Mouse (Mus musculus): ENCODE measurements at regions not wholly inside any gene's neighbourhood (a gene's known extent, or its start where the extent isn't known, plus 50 kb on each side); places are given as distances from the start of the nearest gene placed in this dataset.

- no peak for DNase-seq (ENCODE audit: low read depth, low spot score)
These were observed 123.5 kb upstream of the Bank1 start for GRCm38 (mm10) chr3:136449364-136449763.

- no peak for DNase-seq (ENCODE audit: low read depth, low spot score)
These were observed 118.7 kb upstream of the Bank1 start for GRCm38 (mm10) chr3:136444598-136444997.

- DNase-seq (ENCODE audit: low read depth, low spot score): no peak
These were observed 116.2 kb upstream of the Bank1 start for GRCm38 (mm10) chr3:136442099-136442498.

DNA sequence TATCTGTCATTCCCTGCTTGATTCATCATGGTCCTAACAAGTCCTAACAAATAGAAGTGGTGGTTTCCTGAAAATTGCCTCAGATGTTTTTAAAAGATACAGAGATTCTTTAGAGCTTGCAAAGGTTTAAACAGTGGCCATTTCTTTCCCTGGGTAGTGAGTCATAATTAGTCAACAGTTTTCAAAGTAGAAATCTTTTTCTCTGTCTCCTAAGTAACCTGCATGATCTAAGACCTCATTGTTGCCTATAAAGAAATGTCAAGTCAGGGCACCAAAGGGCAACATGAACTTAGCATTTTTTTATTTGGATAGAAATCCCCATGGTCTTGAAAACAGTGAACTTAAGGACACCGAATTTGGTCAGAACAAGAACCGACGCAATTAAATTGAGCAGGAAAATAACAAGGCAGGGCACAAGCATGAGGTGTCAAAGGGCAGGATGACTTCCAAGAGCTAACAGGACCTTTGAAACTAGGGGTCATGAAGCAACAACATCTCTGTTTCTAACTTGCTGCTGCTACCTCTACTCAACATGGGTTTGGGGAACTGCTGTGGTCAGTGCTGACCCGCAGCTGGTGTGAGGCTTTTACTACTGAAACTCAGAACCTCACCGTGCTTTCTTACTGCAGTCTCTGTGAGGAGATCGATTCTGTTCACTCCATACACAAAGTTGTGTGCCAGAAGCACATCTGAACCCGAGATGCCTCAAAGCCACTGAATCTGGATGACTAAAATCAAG lies 114.2 kb upstream of the Bank1 start:
- DNase-seq (ENCODE audit: low read depth, low spot score): no peak

DNA sequence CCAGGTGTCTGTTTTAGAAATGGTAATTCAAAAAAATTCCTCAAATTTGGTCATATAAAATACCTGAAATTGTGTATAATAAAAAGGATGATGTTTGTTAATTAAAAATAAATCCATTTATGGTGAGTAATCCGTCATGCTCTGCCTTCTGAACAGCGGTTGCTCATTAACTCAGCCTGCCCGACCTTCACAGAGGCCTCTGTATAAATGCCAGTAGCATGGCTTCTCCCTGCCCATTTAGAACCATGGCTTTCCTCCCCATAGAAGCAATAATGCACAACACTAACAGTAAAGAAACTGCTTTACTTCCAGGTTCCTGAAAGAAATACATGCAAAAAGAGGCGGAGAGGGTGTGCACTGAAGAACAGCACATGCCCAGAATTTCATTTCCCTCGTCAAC lies 113.5 kb upstream of the Bank1 start:
- DNase-seq (ENCODE audit: low read depth, low spot score): no peak

- no peak for DNase-seq (ENCODE audit: low read depth, low spot score)
These were observed 108.5 kb upstream of the Bank1 start for GRCm38 (mm10) chr3:136434407-136434806.

- DNase-seq (ENCODE audit: low read depth, low spot score): no peak
These were observed 106.2 kb upstream of the Bank1 start for GRCm38 (mm10) chr3:136432072-136432471.

DNA sequence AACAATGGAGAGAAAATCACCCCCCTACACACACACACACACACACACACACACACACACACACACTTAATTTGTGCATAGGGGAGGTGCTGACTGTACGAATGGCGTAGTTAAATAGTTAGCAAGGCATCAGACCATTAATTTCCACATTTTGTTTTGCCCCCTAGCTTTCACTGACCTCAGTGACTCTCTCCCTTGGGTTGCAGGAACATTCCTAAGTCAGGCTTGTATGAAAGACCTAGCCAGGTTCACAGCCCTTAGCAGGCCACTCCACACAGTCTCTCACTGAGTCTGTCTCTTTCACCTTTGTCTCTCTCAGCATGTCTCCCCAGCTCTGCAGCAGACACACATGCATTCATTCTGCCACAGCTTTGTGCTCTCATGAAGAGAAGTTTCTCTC lies 101.6 kb upstream of the Bank1 start:
- DNase-seq (ENCODE audit: low read depth, low spot score): no peak

- DNase-seq (ENCODE audit: low read depth, low spot score): no peak
These were observed 100.8 kb upstream of the Bank1 start for GRCm38 (mm10) chr3:136426539-136427194.

DNA sequence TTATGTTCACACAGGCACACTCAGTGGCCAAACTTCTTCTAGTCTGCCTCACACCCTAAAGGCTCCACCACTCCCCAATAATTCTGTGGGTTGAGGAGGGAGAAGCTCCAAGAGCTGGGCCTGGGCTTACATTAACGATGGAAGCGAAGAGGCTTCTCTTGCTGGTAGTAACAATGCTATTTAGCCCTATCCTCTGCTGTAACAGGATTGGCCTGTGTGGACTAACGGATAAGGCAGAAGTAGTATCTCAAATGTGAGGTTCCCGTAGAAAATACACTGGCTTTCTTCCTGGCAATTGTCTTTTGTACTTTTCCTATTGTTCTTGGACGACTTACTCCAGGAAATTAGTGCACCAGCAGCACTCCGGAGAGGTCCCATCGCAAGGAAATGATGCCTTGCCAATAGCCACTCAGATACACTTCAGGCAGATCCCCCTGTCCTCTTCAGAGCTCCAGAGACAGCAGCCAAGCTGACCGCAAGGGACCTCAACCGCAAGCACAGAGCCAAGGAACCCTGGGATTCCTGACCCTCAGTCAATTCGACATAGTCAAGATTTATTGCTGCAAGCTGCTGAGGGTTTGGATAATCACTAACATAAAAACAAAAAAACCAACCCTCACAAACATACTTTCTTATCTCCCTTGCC lies 96.2 kb upstream of the Bank1 start:
- DNase-seq (ENCODE audit: low read depth, low spot score): no peak

DNA sequence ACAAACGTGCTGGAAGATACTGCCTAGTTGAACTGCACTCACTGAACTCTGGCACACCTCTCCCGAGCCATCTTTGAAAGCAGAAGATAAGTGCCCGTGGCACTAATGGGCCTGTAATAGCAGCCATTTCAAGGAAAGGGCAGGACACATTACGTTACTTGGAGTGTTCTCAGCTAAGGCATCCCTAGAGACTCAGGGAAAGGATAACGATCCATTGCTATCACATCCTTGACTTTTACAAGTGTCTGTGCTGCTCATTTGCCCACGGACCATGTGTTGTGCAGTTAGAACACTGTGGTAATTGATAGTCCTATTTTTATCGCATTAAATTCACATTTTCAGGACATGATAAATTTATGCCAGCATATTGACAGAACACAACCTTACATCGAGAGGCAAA lies 79.7 kb upstream of the Bank1 start:
- no peak for DNase-seq (ENCODE audit: low read depth, low spot score)

DNA sequence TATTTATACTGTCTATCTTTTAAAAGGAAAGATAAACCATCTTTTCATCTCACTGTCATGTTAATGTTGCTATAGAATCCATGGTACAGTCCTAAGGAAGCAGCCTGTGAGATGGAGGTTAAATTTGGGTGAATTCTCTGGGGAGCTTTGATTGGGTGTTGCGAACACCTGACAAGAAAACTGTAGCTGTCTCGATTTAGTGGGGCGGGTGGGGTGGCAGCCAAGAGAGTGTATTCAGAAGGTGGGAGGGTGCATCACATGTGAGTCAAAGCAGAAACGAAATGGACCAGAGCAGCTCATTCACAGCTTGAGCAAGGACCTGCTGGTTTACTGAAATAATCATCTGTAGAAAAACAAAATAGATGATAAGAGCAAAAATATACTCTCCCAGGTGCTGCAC lies 57.4 kb upstream of the Bank1 start:
- DNase-seq (ENCODE audit: low read depth, low spot score): no peak

GRCm38 (mm10) chr3:136380644-136381043 lies 54.8 kb upstream of the Bank1 start:
- DNase-seq (ENCODE audit: low read depth, low spot score): no peak

DNA sequence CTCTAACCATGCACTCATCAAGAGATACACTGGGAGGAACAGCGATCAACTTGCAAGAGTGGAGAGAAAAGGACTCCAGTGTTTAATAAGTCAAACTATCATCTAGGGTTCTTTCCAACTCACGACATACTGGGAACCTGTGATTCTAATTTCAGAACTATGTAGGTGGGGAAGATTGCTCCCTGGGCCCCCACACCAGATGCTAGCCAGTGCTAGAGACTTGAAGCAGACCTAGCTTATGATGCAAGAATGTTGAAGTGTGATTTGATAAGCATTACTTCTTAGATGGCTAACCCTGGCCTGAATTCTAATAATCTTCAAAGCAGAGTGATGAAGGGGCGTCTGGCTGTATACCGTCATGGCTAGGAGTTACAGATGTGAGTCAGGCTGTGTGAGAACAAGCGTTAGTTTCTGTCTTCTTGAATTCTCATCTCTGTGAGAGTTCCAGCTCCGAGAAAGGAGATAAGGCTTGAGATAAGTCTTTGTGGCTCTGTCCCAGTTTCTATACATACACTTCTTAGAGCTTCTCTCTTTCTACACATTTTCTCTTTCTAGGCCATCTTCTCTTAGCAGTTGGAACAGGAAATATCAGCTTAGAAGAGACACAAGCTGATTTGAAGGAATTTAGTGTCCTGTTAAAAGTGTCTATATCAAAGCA lies 54.0 kb upstream of the Bank1 start:
- DNase-seq (ENCODE audit: low read depth, low spot score): no peak

DNA sequence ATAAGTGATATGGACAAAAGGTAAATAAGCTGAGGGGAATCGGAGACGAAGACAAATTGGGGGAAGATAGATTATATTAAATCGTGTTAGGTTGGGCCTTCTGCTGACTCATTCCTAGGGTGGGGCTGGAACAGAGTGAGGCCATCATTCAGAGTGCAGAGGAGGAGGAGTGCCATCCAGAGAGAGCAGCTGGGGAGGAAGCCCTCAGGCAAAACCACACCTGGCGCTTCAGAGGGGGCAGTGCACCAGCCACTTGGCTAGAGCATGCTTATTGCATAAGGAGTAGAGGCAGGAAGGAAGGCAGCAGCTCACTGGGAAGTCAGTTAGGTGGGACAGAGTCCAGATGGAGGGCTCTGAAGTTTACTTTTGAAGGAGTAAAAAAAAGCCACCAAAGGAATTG lies 51.0 kb upstream of the Bank1 start:
- peak; percentile 9 for DNase-seq (ENCODE audit: low read depth, low spot score)
